Mouse (Mus musculus) regulatory T cell (primary cell): ENCODE measurements around the gene Cd247.

Experiments used
- in situ Hi-C: fragments of 300-600 bp; cut with MboI, MseI; formaldehyde crosslinking; loops from one replicate; pipeline ENCODE4 v1.15.1; 2025; ENCODE audit warnings: high pct_unique_total_duplicates

The Cd247 gene

DNA sequence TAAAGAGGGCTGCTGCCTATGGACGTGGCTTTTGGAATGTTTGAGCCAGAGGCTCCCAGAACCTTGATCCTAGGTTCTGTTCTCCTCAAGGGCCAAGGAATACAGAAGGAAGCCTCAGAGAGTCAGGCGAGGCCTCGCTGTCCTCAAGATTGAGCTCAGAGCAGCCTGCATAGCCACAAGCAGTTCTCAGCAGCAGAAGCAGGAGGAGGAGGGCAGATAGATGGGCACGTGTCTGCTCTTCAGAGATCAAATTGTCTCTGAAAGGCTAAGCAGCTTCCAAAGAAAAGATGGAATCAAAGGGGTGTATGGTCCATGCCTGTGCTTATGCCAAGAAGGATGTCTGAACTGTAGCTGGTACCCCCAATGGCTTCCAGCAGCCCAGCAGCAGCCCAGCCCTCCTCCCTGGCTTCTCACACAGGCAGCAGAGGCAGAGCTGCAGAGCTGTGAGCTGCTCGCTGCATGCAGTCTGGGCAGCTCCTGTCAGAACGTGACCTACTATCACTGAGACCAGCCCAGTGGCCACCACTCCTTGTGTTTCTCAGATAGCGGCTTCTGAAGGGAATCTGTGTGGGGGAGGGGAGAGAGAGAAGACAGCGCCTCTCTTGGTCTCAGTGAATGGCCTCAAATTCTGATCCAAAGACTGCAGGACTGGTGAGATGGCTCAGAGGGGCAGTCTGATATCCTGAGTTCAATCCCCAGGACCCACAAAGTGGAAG, 29.8 kb downstream of the Cd247 start:
- in situ Hi-C loops = no loop called here

- in situ Hi-C loops = no loop called here
Observed at GRCm38 (mm10) chr1:165819147-165819546, 30.7 kb downstream of the Cd247 start.

GRCm38 (mm10) chr1:165822031-165822430, 33.5 kb downstream of the Cd247 start:
- in situ Hi-C loops = no loop called here

DNA sequence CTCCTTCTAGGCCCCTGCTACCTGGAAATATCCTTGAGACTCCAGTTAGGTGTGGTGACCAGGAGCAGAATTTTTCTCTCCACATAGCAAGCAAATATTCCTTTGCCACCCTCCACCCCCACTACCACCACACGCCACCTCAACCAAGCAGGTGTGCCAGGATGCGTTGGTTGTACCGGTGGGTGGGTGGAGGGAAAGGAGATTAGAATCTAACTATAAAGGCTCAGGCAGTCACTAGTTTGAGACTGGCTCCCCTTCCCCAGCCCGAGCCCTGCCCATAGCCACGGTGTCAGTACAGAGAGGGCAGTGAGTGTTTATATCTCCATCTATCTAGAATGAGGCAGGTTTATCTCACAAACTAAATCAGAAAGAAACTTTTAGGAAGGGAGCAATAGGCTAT, 39.7 kb downstream of the Cd247 start:
- in situ Hi-C loops = no loop called here

DNA sequence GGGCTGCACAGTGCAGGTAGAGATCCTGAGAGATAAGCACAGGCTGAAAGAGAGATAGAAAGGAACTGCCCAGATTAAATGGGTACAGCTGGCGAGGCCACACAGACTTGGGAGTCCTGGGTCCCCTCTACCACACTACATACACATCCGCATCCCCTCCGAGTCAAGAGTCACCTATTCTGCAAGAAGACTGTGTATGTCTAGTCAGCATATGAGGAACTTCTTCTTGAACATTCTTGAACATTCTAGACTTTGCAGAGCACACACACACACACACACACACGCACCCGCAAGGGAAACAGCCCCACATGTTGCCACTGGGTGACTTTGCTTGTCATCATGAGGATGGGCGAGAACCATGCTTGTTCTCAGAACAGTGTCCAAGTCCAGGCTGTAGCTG, 40.1 kb downstream of the Cd247 start:
- in situ Hi-C loops = no loop called here

GRCm38 (mm10) chr1:165829890-165830289, 41.4 kb downstream of the Cd247 start:
- in situ Hi-C loops = no loop called here

DNA sequence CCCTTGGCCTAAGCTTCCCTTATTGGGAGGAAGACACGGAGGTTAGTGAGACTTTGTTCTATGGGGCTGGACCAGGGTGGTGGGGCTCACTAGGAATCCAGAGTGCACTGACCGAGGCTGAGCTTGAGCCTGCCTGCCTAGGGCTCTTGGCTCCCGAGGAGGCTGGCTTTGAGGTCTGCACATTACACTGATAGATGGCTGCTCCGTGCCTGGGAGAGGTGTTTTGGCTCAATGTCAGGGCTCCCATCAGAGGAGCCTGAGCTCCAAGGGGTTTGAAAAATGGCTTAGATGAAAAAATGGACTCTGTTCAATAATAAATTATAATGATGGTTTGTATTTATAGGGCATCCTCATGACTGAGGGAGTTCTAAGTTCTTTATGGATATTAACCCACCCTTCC, 44.8 kb downstream of the Cd247 start:
- in situ Hi-C loops = no loop called here

DNA sequence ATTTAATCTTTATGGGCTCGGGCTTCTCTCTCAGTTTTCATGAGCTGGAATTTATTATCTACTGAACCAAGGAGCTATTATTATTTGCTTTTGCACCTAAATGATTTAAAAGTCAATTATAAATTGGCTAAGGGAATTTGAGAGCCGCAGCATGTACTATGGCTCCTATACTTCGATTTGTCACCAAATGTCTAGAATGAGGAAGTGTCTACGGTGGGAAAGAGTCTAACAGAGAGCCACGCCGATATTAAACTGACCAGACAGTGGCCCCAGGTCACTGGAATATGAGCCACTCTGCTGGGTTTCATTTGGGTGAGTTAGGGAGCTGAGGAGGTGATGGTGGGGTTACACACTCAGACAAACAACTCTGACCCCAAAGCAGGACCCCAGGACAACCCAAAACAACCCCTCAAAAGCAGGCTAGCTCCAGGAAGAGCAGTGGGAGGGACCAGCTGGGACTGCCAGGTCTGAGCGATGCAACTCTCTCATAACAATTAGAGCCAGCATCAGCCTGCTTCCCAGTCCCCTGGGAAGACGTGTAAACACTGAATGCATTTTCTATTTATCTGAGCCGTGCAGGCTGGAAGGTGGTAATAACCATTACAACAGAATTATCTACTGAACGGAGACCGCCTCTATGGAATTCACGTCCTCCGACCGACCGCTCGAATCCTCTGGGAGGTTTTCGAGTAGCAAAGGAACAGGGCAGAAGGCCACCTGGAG, 45.6 kb downstream of the Cd247 start:
- in situ Hi-C loops = no loop called here

DNA sequence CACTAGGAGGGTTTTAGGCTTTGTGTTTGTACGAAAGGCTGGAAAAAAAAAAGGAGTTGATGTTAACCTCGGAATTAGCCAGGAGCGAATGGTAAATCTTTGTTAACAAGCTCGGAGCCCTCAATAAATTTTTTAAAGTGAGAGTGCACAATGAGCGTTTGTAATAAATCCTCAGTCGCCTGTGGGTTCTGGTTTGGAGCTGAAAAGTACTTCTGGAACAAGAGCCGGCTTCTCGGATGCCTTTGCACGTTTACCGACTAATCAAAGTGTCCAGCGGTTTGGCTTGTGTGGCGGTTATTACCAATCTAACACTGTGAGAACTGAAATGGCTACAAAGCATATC, 46.1 kb downstream of the Cd247 start:
- in situ Hi-C loops = no loop called here

GRCm38 (mm10) chr1:165836461-165836860, 48.0 kb downstream of the Cd247 start:
- in situ Hi-C loops = no loop called here

DNA sequence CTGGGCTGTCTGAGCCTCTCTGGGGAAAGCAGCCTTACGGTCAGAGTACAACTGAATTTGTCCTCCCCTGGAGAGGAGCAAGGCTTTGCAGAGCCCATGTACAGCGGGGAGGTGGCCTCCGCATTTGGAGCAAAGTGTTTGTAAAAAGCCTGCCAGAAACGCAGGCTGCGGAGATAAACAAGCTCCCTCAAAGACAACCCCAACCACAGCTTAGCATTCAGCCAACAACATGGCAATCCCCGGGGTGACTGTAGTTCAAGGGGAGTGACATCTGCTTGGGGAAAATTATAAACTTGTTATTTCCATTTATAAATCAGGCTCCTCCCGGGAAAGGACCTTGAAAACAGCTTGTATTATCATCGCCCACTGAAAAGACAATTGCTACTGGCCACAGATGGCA, 49.1 kb downstream of the Cd247 start:
- in situ Hi-C loops = no loop called here

DNA sequence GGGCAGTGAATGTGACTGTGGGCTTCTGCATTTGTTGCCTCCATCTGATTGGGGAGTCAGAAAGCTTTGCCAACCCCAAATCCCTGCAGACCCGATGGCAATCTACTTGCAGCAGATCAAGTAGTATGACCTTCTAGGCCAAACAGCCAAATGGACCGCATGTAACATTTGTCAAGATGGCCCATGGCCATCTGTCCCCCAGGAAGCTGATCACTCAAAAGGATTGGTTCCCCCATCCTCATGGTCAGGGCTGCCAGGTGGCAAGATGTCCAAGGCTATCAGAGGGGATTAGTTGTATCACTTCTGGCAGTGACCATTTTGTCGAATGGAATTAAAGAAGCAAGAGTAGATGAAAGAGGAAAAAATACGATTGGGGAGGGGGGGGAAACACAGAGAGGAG, 50.7 kb downstream of the Cd247 start:
- in situ Hi-C loops = no loop called here

DNA sequence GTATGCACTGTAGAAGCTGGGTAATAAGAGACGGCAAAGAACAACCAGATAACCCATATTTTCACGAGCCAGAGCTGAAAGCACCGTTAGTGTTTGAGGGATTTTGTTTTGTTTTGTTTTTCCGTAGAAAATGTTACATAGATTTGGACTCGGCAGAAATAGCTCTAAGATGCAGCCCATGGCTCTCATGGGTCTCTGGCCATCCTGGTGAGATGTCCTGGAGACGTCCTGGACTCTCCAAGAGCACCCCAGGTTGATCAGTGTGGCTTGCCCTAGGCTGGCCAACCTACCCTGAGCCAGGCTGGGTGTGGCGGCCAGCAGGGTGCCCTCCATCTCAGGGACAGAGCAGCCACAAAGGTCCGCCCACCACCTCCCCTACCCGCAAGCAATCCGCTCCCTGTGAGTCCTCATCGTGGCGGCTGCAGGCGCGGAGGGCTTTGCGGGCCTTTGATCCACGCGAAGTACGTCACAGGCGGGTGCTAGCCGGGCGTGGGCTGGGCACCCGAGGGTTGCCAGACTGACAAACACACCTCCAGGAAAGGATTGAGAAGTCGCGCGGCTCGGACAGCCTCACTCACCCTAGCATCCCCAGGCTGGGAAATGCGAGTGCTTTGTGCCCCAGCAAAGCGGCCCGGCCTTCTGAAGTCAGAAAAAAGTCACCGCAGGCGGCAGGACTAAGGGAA, 52.2 kb downstream of the Cd247 start:
- in situ Hi-C loops = no loop called here

DNA sequence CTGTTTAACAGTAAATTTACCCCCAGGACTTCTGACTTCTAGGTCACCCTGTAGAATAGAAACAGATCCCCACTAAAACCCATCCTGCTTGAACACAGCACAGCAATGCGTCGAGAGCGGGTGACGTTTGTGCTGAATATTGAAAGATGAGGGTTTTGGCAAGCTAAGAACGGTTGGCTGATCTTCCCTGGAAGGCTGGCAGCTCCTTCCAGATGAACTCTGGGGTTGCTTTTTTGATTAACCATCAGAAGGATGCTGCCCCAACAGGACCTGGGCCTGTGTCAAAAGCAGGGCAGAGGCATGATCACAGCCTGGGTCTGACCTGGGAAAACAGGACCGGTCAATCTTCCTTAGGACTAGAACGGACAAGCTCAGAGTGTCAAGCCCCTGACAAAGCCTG, 53.7 kb downstream of the Cd247 start:
- in situ Hi-C loops = no loop called here

- in situ Hi-C loops = no loop called here
Observed at GRCm38 (mm10) chr1:165843586-165843985, 55.1 kb downstream of the Cd247 start.

- in situ Hi-C loops = no loop called here
Observed at GRCm38 (mm10) chr1:165844466-165844951, 56.0 kb downstream of the Cd247 start.

DNA sequence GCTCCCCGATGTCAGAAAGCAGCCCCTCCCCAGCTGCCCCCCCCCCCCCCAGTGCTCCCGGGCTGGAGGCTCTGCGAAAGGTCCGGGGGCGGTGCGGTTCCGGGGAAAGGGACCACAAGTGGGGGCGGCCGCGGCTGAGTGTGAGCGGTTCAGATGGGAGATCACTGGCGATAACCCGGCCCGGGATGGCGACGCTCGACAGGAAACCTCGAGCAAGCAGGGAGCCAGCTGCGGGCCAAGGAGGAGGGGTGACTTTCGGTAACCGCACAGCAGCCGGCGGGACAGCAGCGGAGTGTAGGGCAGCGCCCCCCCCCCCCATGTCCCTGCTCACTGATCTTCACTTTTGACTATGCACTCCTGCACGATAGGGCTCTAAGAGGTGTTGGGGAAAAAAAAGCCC, 56.5 kb downstream of the Cd247 start:
- in situ Hi-C loops = no loop called here

- in situ Hi-C loops = no loop called here
Observed at GRCm38 (mm10) chr1:165845366-165845765, 56.9 kb downstream of the Cd247 start.

- in situ Hi-C loops = no loop called here
Observed at GRCm38 (mm10) chr1:165848417-165848816, 59.9 kb downstream of the Cd247 start.

- in situ Hi-C loops = no loop called here
Observed at GRCm38 (mm10) chr1:165848881-165849280, 60.4 kb downstream of the Cd247 start.

DNA sequence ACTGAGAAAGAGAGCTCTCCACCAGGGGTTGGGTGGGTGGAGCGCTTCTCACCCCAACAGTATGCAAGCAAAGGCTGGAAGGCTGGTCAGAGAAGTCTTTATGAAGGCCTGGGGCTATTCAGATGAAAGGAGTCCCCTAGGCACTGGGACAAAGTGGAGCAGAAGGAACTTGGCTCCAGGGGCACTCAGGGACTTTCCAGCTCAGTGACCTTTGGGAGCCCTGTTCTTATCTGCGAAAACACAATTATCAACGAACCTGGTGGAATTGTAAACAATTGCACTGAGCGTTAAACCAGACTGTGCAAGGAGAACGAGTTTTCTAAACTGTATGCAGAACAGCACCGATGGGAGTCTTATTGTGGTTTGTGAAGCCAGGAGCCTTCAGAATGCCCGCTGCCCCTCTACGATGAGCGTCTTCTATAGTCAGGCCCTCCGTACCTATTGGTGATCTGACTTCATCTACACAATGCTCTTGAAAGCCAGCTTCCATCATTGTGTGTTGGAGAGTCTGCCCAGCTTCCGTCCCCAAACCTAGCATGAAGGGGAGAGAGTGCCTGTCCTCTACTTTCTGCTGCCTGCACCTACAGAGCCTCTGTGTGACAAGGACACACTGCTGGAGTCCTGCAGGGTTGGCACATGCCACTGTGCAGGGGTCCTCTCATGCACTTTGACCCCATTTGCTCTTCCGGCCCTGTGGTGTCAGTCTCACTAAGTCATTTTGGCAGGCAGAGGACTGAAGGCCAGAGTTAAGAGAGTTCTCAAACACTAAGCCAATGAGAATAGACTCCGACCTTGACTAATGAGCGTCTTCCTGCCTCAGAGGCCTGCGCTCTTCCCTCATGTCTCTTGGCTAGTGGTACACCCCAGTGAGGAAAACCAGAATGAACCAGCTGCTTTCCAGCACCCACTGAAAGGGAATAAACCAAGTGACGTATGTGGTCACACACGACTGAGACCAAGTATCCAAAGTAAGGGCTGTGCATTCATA, 61.3 kb downstream of the Cd247 start:
- in situ Hi-C loops = no loop called here

DNA sequence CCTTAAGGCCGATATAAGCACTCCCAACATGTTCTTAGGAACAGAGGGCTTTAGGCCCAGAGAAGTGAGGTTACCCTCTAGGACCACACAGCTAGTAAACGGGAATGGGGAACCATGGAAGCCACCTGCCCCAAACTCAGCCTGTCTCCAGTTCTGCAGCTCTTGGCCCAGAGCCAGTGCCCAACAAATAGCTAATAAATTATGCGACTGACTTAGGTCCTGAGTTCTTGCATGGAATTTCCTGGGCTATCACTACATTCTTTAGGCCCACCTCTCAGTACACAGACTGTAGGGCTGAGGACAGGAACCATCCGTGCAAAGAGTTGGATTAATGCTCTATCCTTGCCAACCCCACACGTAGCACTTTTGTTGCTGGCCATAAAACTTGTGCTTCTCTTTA, 63.6 kb downstream of the Cd247 start:
- in situ Hi-C loops = no loop called here
